Mouse (Mus musculus): Measurements from ENCODE around the gene Pygo1.

Pygo1 gene

DNA sequence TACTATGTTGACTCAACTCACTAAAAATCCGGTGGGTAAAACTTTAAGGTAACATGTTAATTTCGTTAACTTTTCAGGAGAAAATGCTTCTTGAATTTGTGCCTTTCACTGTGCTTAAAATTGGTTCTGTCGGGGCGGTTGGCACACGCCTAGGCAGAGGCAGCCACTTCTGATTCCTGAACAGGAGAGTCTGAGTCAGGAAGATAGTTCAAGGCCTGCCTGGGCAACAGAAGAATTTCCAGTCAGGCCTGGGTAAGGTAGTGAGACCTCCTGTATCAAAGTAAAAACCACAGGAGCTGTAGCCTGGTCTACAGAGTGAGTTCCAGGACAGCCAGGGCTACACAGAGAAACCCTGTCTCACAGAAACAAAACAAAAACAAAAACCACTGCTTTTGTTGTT, 67.1 kb downstream of the Pygo1 start:
- no peak for DNase-seq (ENCODE audit: low spot score in 2 of 2)

DNA sequence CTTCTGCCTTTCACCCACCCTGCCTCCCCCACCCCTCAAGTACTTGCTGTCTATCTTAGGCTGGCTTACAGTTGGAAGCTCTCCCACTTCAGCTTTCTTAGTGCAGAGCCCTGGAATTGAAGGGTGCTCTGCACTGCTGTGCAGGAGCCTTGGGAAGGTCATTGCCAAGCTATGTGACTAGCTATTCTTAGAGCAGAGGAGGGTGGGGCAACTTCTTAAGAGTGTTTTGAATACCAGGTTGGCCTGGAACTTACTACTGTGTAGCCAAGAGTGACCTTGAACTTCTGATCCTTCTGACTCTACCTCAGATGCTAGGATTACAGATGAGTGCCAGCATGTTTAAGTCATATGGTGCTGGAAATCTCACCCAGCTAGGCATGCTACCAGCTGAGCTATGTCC, 70.7 kb downstream of the Pygo1 start:
- DNase-seq (ENCODE audit: low spot score in 2 of 2), result no peak

DNA sequence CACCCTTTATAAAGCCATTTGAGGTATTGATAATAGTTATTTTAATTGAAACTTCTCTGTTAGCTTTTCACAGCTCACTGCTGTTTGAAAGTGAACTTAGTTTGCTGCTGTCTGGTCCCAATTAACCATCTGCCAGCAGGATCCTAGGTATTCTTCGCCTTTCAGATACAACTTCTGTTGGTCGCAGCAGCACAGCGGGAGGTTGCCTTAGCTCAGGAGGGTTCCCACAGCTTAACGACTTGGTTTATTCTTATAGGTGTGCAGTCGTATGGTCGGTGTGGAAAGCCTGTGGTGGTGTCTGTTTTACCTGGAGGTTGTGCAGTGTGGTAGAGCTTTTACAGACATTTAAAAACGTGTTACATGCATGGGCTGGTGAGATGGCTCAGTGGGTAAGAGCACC, 71.4 kb downstream of the Pygo1 start:
- no peak for DNase-seq (ENCODE audit: low spot score in 2 of 2)

DNA sequence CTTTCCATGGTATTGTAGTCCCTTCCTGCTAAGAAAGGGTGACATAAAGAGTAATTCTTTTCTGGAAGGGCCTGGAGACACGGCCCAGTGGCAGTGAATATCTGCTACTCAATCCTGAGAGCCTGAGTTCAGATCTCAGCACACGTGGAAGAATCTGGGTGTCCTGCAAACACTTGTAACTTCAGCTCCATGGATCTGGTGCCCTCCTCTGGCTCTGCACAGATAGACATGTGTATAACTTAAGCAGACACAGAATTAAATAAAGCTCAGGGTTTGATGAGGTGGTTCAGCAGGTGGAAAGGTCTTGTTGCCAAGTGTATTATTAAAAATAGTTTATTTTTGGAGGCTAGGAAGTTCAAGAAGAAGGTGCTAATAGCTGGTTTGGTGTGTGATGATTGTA, 75.0 kb downstream of the Pygo1 start:
- DNase-seq (ENCODE audit: low spot score in 2 of 2), result no peak

DNA sequence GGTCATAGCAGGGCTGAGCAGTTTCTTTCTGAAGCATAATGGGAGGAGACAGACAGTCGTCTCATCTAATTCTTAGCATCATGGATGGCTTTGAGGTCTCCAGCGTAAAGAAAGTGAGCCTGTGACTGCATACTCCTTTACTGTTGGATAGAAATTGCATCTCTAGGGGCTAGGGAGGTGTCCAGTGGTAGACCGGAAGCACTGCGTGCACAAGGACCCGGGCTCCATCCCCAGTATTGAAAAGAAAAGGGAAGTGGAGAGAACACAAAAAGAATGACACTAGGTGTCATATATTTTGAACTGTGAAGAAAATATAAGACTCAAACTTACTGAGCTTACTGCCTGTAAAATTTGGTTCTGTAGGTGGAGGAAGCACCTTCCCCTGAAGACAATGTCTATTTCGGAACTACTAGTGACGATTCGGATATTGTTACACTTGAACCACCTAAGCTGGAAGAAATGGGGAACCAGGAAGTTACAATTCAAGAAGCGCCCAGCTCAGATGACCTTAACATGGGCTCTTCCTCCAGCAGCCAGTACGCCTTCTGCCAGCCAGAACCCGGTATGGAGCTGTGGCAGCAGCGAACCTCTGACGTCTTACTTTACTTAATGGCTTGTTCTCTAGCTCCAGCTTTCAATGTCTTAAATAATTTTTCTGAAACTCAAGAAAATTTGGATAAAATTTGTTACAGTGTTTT, 76.0 kb downstream of the Pygo1 start:
- DNase-seq (ENCODE audit: low spot score in 2 of 2), result no peak

Data from frontal cortex, postnatal 10 days (tissue).